Mouse (Mus musculus) heart, adult 2 months (tissue): ENCODE data around the gene Jaml. TPM values are rescaled to one million over a fixed set of nuclear protein-coding genes. Genes with fewer than 3 reads are reported as not detected.

ENCODE experiments used
- DNase-seq, 2 experiments: peaks; one replicate each; pipeline ENCODE4 v3.0.0; 2021
- H3K27ac ChIP-seq: fragments of 200-600 bp; 2 replicates; pipeline ENCODE4 v1.8.1; 2022
- H3K27me3 ChIP-seq: fragments of 200-500 bp; 2 replicates; pipeline ENCODE4 v1.6.1; 2012; ENCODE audit warnings: mild to moderate bottlenecking, low read length, inconsistent platforms, mixed read lengths; ENCODE audit not compliant: control insufficient read depth, insufficient read depth
- H3K36me3 ChIP-seq: fragments of 200-500 bp; 2 replicates; pipeline ENCODE4 v1.6.1; 2012; ENCODE audit warnings: low read length, inconsistent platforms; ENCODE audit not compliant: control insufficient read depth, insufficient read depth
- H3K4me1 ChIP-seq: fragments of 200-500 bp; 2 replicates; pipeline ENCODE4 v1.6.1; 2011; ENCODE audit warnings: low read length; ENCODE audit not compliant: control insufficient read depth, insufficient read depth
- H3K4me3 ChIP-seq: fragments of 200-600 bp; 2 replicates; pipeline ENCODE4 v1.8.1; 2022
- H3K79me2 ChIP-seq: fragments of 200-500 bp; replicated peaks from 2 replicates; pipeline ENCODE4 v1.6.1; 2012; ENCODE audit warnings: mild to moderate bottlenecking, inconsistent platforms, low read length, moderate library complexity, mixed read lengths; ENCODE audit not compliant: control insufficient read depth, insufficient read depth
- H3K9ac ChIP-seq: fragments of 200-500 bp; 2 replicates; pipeline ENCODE4 v1.6.1; 2012; ENCODE audit warnings: low read depth, mild to moderate bottlenecking, control low read depth, inconsistent platforms, low read length, mixed read lengths
- CTCF ChIP-seq: fragments of 200-600 bp; IDR thresholded peaks from 2 replicates; pipeline ENCODE4 v1.8.1; 2022; ENCODE audit warnings: antibody characterized with exemption, mild to moderate bottlenecking, moderate library complexity
- EP300 ChIP-seq: fragments of 200-500 bp; IDR thresholded peaks from 2 replicates; pipeline ENCODE4 v1.6.1; 2011; ENCODE audit warnings: low read depth, low read length, control low read depth; ENCODE audit not compliant: insufficient read depth
- POLR2A ChIP-seq: fragments of 200-500 bp; IDR thresholded peaks from 2 replicates; pipeline ENCODE4 v1.6.1; 2011; ENCODE audit warnings: mild to moderate bottlenecking, low read depth, low read length, control low read depth; ENCODE audit not compliant: insufficient read depth
- WGBS: fragments of 180-500 bp; shearing (Covaris S2); methylation state at CpG from one replicate; pipeline ENCODE4 v1.1.7; 2018; 5-methylcytosine and 5-hydroxymethylcytosine counted together
- intact Hi-C: fragments of 180-260 bp; cut with DNase I; formaldehyde crosslinking; loops from one replicate; pipeline ENCODE4 v1.15.1; 2025
- polyA plus RNA-seq: library from polyadenylated mRNA; depleted of rRNA; stranded (reverse); fragments of >200 nt; gene quantifications from 2 replicates; pipeline ENCODE4 v1.2.3, GENCODE M21; 2012
- total RNA-seq, 2 experiments: library from RNA; stranded (reverse); gene quantifications; 2 replicates each; pipeline ENCODE4 v1.2.3; 2021

The Jaml gene
- total and polyA plus RNA-seq, 3 experiments: 0.14 to 0.29 (median 0.20) TPM

DNA sequence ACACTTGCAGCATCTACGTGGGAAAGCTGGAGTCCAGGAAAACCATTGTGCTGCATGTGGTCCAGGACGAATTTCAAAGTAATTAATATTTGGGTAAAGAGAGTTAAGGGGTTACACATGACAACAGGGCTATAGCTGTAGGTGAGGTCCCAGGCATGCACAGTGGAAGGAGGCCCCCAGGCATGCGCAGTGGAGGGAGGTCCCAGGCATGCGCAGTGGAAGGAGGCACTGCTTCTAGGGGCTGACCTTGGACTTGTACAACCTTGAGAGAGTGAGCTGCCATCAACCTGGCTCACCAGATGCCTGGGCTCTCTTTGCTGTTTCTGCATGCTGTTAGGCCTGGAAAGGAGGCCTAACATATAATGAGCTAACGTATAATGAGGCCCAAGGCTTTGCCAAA, 18.9 kb downstream of the Jaml start:
- Histone ChIP-seq H3K27ac (no peak overlapping the region), H3K36me3 (no peaks in the 10 kb centered on the region), H3K27me3 (peaks cover 2% of the 10 kb centered on the region; the same call in 1 of the 2 replicates), H3K4me3 (no peak overlapping the region), H3K9ac (no peak overlapping the region), H3K4me1 (no peaks in the 10 kb centered on the region), H3K79me2 (no peaks in the 10 kb centered on the region)
- 82% methylated on average over 5 of the region's 5 CpGs for WGBS
- no peak for DNase-seq
- intact Hi-C loops: no loop called here
- no peak for TF ChIP-seq CTCF
- no peak for TF ChIP-seq EP300
- no peak for TF ChIP-seq POLR2A

- peaks cover 2% of the 10 kb centered on the region; the same call in 1 of the 2 replicates for H3K27me3 ChIP-seq
- intact Hi-C loops: no loop called here
Measured at GRCm38 (mm10) chr9:45098426-45098825, 19.4 kb downstream of the Jaml start.

GRCm38 (mm10) chr9:45102528-45102927, 23.5 kb downstream of the Jaml start:
- no peak overlapping the region for H3K9ac ChIP-seq
- no peaks in the 10 kb centered on the region for H3K4me1 ChIP-seq
- no peak for DNase-seq
- H3K27me3 ChIP-seq: no peaks in the 10 kb centered on the region
- WGBS: 92% methylated on average over 1 of the region's 1 CpGs
- intact Hi-C loops: no loop called here
- TF ChIP-seq EP300: no peak
- TF ChIP-seq CTCF: no peak
- TF ChIP-seq POLR2A: no peak
- no peaks in the 10 kb centered on the region for H3K79me2 ChIP-seq
- H3K36me3 ChIP-seq: no peaks in the 10 kb centered on the region
- no peak overlapping the region for H3K4me3 ChIP-seq
- no peak overlapping the region for H3K27ac ChIP-seq

More at GRCm38 (mm10) chr9:45098426-45098825, 19.4 kb downstream of the Jaml start:
- Histone ChIP-seq H3K36me3 (no peaks in the 10 kb centered on the region), H3K9ac (no peak overlapping the region), H3K4me3 (no peak overlapping the region), H3K4me1 (no peaks in the 10 kb centered on the region), H3K79me2 (no peaks in the 10 kb centered on the region), H3K27ac (no peak overlapping the region)
- TF ChIP-seq EP300 (no peak), CTCF (no peak), POLR2A (no peak)
- no peak for DNase-seq
- WGBS: 26% methylated on average over 3 of the region's 3 CpGs

DNA sequence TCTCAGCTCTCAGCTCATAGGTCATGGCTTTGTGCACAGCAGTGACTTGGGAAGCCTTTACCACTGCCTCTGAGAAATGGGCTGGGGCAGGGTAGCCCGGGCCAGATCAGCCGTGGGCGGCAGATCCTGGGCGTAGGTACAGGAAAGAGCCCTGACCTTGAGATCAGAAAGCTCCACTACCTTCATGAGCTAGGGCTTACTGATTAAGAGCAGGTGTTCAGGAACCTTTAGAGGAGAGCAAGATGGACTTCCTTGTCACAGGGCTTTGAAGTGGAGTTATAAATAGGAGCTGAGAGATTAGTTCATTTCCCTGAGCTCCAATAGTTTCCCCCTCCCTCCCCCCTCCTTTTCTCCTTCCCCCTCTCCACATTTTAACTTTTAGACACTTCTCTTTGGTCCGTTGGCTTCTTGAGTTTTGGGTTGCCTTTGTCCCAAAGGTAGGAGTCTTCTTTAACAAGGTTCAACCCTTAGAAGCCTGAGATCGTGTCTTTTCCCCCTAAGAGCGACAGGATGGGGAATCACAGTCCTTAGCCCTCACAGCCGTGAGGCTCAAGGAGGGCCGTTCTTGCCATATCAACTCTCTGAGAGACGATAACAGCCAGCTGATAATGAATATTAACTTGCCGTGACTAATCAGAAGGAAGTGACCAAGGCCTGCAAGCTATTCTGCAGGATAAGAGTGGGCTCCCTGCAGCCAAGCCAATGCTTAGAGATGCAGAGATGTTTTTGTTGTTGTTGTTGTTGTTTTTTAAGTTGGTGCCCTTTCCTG, 24.4 kb downstream of the Jaml start:
- Histone ChIP-seq H3K27ac (no peak overlapping the region), H3K27me3 (no peaks in the 10 kb centered on the region), H3K9ac (no peak overlapping the region), H3K4me1 (no peaks in the 10 kb centered on the region), H3K36me3 (no peaks in the 10 kb centered on the region), H3K79me2 (no peaks in the 10 kb centered on the region), H3K4me3 (no peak overlapping the region)
- TF ChIP-seq POLR2A (no peak), EP300 (no peak), CTCF (no peak)
- intact Hi-C loops: no loop called here
- DNase-seq: no peak
- 26% methylated on average over 11 of the region's 11 CpGs for WGBS

DNA sequence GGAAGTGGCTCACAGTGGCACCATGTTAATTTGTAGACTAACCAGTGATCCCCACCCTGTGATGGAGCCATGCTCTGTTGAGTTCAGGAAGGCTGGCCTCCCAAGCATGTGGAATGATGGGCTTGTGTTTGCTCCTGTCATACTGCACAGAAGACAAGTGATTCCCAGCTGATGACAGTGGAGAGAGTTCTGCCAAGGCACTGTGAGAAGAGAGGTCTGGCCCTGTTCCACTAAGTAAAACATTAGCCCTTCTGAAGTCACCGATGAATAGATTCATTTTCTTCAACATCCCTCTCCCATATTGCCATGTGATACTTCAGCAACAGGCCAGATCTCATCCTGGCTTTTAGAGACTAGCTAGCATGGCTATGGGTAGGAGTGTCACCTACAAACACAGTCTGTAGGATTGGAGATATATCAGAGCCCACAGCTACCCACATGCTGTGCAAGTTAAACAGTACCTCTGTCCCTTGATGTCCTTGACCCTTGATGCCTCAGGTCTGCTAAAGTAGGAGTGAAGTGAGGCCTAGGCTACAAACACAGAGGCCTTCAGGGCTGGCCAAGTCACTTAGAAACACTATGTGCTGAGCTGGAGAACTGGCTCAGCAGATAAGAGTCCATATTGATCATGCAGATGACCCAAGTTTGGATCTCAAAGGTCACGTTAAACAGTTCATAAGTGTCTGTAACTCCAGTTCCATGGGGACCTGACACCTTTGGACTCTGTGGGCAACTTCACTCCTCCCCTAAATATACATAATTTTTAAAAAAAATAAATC, 26.8 kb downstream of the Jaml start:
- Histone ChIP-seq H3K4me3 (no peak overlapping the region), H3K79me2 (no peaks in the 10 kb centered on the region), H3K27ac (no peak overlapping the region), H3K36me3 (no peaks in the 10 kb centered on the region), H3K4me1 (no peaks in the 10 kb centered on the region), H3K27me3 (no peaks in the 10 kb centered on the region), H3K9ac (no peak overlapping the region)
- intact Hi-C loops: no loop called here
- 81% methylated on average over 2 of the region's 2 CpGs for WGBS
- no peak for DNase-seq
- no peak for TF ChIP-seq POLR2A
- TF ChIP-seq EP300: no peak
- no peak for TF ChIP-seq CTCF

- no peaks in the 10 kb centered on the region for H3K79me2 ChIP-seq
- 16% methylated on average over 14 of the region's 14 CpGs for WGBS
- DNase-seq: no peak
- no peaks in the 10 kb centered on the region for H3K4me1 ChIP-seq
- intact Hi-C loops: no loop called here
- TF ChIP-seq POLR2A (no peak), CTCF (no peak)
- no peaks in the 10 kb centered on the region; the same call in 1 of the 2 replicates for H3K27me3 ChIP-seq
- no peaks in the 10 kb centered on the region for H3K36me3 ChIP-seq
- H3K9ac ChIP-seq: no peak overlapping the region
- no peak overlapping the region for H3K27ac ChIP-seq
- no peak overlapping the region for H3K4me3 ChIP-seq
Measured at GRCm38 (mm10) chr9:45115706-45116105, 36.7 kb downstream of the Jaml start.
